Mouse (Mus musculus) ZHBTc4 (cell line): ENCODE data around the gene Tmed10.

Experiments used
- DNase-seq: peaks from one replicate; pipeline ENCODE4 v3.0.0-alpha.2; 2011; ENCODE audit warnings: low read depth, low spot score

The Tmed10 gene

DNA sequence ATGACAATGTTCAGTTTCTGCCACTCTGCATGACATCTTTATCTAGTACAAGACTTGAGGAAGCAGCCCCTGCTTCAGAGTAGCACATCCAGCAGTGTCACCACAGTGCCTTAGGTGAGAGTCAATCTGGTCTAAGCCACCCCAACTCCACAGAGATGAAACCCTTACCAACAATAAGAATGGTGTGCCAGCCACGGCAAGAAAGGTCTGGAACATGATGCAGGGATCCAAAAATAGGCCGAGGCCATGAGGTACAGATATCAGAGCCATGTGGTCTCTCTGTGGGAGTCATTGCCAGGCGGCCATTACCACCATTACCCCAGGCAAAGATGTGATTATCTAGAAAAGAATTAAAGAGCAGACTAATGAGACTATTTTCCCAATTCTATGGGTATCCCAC is 66.0 kb downstream of the Tmed10 start:
- DNase-seq = no peak

- peak; percentile 91 for DNase-seq
These were observed 69.3 kb downstream of the Tmed10 start for GRCm38 (mm10) chr12:85305247-85305892.

- no peak for DNase-seq
These were observed 69.9 kb downstream of the Tmed10 start for GRCm38 (mm10) chr12:85304725-85305124.

- DNase-seq = no peak
These were observed 71.4 kb downstream of the Tmed10 start for GRCm38 (mm10) chr12:85303256-85303655.

DNA sequence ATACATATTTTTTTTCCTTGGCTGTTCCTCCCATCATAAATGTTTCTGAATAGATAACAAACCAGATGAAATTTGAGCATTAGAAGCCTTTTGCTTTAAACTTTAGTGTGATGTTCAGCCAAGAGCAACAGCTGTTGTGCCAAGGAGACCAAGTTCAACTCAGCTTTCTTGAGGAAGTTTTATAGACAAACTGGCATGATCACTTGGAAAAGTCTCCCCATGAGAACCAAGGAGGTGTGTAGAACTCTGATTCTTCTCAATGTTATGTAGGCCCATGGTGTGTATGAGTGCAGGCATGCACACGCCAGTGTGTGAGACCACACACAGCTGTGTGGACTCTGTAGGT is 75.8 kb downstream of the Tmed10 start:
- no peak for DNase-seq

- DNase-seq = no peak
These were observed 76.4 kb downstream of the Tmed10 start for GRCm38 (mm10) chr12:85298127-85298834.

- no peak for DNase-seq
These were observed 77.2 kb downstream of the Tmed10 start for GRCm38 (mm10) chr12:85297345-85297997.

GRCm38 (mm10) chr12:85296915-85297314 is 77.7 kb downstream of the Tmed10 start:
- no peak for DNase-seq

GRCm38 (mm10) chr12:85295506-85295905 is 79.1 kb downstream of the Tmed10 start:
- DNase-seq = no peak

DNA sequence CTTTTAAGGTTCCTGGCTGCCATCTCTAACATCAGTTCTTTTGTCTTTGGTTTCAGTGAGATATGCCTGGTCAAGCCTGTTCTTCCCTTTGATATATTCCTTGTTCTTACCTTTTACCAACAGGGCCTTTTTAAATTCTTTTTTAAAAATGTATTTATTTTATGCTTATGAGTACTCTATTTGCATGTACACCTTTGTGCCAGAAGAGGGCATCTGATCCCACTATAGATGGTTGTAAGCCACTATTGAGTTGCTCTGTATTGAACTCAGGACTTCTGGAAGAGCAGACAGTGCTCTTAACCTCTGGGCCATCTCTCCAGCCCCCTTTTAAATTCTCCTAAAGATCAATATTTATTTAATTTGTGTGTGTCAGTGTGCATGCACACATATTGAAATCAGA is 81.7 kb downstream of the Tmed10 start:
- DNase-seq = no peak

DNA sequence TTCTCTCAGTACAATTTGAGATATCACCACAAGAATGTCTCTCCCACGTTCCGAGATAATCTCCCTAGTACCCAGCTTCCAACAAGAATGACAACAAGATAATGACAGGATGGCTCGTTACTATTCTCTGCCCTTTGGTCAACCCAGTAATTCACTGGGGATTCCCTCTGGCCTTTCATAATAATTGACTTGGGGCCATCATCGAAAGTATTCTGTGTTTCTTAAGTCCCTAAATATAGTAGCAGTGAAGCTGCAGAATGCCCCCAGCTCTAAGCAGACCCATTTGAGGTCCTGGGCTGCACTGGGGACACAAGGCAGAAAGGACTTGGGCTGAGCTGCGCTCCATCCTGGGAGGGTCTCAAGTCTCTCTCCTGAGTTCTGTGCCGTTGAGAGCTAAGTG is 82.4 kb downstream of the Tmed10 start:
- DNase-seq = no peak

- DNase-seq = no peak
These were observed 83.1 kb downstream of the Tmed10 start for GRCm38 (mm10) chr12:85291541-85291940.

GRCm38 (mm10) chr12:85290633-85291032 is 84.0 kb downstream of the Tmed10 start:
- no peak for DNase-seq
